Mouse (Mus musculus): ENCODE measurements at regions not wholly inside any gene's neighbourhood (a gene's known extent, or its start where the extent isn't known, plus 50 kb on each side); places are given as distances from the start of the nearest gene placed in this dataset.

DNA sequence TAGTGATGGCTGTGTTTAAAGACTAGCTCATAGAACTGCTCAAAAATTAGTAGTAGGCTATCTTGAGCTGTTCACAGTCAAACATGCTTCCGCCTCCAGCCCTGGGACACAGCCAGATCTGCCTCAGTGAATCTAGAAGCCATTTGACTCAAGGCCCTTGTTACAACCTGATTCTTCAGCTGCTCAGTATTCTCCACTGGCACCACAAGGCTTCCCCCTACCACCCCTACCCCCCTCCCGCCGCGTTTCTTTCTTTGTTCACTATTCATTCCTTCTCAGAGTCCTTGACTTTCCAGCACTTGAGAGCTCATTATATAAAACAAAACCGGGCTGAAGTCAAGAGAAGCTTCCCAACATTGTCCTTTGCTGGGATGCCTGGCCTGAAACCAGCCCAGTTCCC is 278.7 kb downstream of the Hlx start:
- no peak for DNase-seq

- no peak for DNase-seq
Observed at GRCm38 (mm10) chr1:184453061-184453460, 279.4 kb downstream of the Hlx start.

- no peak for DNase-seq
Observed at GRCm38 (mm10) chr1:184451686-184452085, 280.7 kb downstream of the Hlx start.

- DNase-seq, result no peak
Observed at GRCm38 (mm10) chr1:184449007-184449406, 283.4 kb downstream of the Hlx start.

DNA sequence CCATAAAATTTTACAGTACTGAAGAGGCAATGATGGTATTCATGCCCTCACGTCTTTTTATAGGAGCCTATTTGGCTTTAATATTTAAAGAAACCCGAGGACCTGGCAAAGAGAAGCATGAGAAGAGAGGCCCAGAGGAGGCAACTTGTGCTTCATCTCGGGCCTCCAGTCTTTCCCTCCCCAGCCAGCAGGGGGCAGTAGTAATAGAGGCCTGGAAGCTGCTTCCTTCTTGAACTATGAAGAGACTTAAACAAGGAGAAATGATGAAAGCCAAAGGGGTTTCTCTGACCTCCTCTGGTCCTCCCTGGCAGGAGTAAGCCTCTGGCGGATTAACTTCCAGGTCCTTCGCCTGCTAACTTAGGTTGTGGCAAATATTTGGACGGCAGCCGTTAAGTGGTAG is 284.5 kb downstream of the Hlx start:
- peak; percentile 45 to 79 for DNase-seq

DNA sequence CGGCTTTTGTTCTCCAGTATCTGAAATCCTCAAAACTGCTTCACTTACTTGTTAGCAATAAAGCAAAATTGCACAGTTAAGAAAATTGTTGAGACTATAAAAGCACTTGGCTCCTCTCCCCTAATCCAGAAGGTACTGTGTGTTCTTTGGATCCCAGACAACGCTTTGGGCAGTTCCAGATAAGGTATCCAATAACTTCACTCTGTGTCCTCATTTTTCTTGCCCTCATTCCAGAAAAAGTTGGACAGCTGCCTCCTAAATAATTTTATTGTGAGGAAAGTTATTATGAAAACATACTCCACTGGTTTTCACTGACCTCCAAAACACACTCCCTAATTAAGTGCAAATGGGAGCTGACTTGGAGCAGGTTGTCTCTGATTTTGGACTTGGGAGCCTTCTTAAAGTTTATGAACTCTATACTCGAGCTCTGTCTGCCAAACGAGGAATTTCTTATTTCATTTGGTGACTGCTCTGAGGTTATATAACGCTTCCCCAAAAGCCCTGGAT is 285.2 kb downstream of the Hlx start:
- no peak for DNase-seq

DNA sequence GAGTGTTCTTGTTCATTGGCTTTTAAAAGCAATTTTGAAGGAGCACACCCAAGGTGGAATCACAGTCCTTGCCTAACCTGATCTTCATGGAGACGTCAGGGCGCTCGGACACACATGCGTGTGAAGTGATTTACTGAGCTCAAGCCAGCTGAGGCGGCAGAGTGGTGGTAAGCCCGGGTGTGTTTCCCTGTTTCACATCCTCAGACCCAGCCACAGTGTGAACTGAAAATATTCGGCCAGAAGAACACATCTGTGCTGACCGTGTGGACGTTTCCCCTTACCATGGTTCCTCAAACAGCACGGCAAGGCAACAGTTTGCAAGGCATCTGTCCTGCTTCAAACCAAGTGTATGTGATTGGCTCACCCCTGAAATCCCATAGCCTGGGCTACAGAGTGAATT is 288.2 kb downstream of the Hlx start:
- no peak for DNase-seq

DNA sequence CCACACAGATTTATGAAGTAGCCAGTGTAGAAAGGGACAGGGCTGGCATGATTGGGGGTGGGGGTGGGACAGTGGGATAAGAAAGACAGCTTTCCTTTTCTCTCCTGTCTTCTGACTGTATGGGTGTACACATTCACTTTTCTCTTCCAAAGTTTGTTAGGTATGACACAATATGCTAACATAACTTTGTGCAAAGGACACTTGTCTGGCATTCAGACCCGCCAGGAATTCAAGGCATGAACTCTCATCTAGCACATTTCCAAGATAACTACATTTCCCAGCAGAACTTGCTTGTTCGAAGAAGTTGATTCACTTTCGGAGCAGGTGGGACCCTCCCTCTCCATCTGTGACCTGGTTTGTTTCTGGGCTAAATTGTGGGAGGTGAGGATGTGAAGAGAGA is 289.7 kb downstream of the Hlx start:
- DNase-seq, result no peak

- peak in 1 of 2 experiments; percentile 5 for DNase-seq
Observed at GRCm38 (mm10) chr1:184441005-184441557, 291.3 kb downstream of the Hlx start.

DNA sequence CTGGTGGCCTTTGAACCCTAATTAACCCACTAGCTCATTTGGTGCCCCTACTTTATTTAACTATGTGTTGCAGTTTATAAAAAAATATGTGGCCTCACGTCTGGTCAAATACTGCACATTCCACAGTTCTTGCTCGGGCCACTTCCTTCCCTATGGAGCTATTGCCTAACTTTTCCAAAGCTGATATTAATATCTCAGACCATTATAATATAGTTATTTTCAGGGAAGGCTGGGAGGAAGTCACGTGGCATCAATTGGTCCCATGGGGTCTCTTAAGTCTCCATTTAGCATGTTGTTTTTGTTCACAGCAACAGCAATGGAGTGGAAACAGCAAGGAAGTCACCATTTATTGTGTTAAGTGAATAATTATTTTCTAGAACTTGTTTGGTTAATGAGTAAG is 292.9 kb downstream of the Hlx start:
- peak in 1 of 2 experiments; percentile 9 for DNase-seq

DNA sequence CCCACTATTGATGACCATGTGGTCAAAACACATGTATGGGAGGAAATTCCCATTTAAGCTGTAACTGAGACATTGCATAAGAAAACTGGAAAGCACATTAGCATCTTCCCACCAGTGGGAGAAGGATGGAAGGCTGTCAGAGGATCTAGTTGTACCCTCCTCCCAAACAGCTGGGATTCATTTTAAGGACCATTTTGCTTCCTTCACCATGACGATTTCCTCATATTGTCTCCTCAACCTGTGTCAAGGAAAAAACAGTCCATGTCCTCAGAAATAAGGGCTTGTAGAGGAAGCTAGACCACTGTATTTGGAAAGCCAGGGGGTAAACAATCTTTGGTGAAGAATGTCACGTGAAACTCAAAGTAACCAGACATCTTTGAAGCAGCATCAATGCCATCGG is 296.0 kb downstream of the Hlx start:
- DNase-seq, result no peak

GRCm38 (mm10) chr1:184428612-184429011 is 303.8 kb downstream of the Hlx start:
- no peak for DNase-seq

GRCm38 (mm10) chr1:184428035-184428434 is 304.4 kb downstream of the Hlx start:
- peak in 1 of 2 experiments; percentile 11 for DNase-seq

- DNase-seq, result no peak
Observed at GRCm38 (mm10) chr1:184425694-184426093, 306.7 kb downstream of the Hlx start.

- no peak for DNase-seq
Observed at GRCm38 (mm10) chr1:184424035-184424434, 308.4 kb downstream of the Hlx start.

DNA sequence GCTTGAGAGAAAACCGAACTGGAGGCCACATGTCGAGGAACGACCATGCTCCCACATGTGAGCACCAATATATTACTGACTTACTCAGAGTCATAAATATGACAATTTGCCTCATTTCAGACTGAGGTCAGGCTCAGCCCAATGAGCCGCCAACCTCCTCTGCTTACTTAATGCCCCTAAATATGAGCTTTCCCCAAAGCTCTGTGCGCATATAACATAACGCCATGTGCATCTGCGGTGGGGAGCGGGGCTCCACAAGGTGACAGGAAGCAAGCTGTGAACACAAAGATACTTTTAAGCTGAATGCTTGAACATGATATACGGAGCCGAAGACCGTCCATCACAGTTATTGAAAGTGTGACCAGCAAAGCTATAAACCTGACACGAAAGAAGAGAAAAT is 319.8 kb downstream of the Hlx start:
- no peak for DNase-seq

- DNase-seq, result no peak
Observed at GRCm38 (mm10) chr1:184411066-184411465, 321.4 kb downstream of the Hlx start.

- no peak for DNase-seq
Observed at GRCm38 (mm10) chr1:184409986-184410385, 322.4 kb downstream of the Hlx start.

- DNase-seq, result no peak
Observed at GRCm38 (mm10) chr1:184402985-184403384, 329.4 kb downstream of the Hlx start.

- peak; percentile 12 to 57 for DNase-seq
Observed at GRCm38 (mm10) chr1:184395215-184395614, 337.2 kb downstream of the Hlx start.

DNA sequence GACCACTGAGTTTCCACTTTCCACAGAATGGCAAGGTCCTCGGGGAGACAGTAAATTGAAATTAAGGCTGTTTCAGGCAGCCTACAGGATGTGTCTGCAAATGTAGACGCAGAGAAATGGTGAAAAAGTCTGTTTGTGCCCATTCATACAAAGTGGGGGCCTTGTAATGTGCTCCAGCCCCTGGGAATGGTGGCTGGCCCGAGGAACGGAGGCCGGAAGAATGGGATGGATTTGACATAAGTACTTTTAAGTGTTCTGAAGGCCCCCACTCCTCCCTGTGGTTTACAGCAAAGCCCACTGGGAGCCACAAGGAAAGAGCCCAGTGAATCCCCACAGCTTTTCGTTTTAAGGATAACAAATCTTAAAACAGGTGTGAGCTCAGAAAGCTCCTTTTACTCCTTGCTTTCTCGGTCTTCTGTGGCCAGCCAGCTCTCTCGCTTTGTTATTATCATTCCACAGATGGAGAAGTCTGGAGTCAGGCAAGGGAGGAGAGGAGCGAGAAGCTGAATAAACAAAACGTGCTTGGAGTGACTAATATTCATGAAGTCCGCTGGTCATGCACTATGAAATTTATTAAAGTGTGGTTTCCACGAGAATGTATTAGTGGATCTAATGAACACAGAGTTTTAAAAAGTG is 337.7 kb downstream of the Hlx start:
- DNase-seq, result no peak

- DNase-seq, result no peak
Observed at GRCm38 (mm10) chr1:184384088-184384823, 348.2 kb downstream of the Hlx start.

GRCm38 (mm10) chr1:184378665-184379064 is 344.6 kb upstream of the 1700056E22Rik start:
- no peak for DNase-seq

- DNase-seq, result no peak
Observed at GRCm38 (mm10) chr1:184365026-184365425, 330.9 kb upstream of the 1700056E22Rik start.
